Mouse (Mus musculus): Measurements from ENCODE around the gene St7.

DNA sequence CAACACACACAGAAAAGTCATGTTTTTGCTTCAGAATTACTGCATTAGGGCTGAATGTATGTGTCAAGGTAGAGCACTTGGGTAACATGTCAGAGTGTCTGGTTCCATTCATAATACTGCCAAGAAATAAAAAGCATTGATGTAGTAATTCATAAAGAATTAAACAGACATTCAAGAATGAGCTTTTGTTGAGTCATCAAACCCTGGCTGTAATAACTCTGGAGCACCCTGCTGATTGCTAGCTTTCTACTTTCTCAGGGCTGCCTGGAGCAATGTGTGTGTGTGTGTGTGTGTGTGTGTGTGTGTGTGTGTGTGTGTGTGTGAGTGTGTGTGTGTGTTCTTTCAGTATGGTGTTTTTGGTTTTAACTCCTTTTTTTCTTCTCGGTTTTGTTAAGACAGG lies 78.7 kb downstream of the St7 start:
- TF ChIP-seq CTCF (conservative IDR thresholded peaks at IDR 0.05; ENCODE audit: low read length): no peak
- no peak for TF ChIP-seq POU5F1 (IDR thresholded peaks at IDR 0.05; ENCODE audit: borderline replicate concordance, low read length)

Data from E14TG2a.4 (cell line).